Mouse (Mus musculus) brain, embryonic 14.5 days (tissue): ENCODE measurements around the gene Sec14l5.

Experiments
- CTCF ChIP-seq: fragments of 200-500 bp; IDR thresholded peaks from 2 replicates; pipeline ENCODE4 v1.5.1; 2012; ENCODE audit warnings: inconsistent platforms, mild to moderate bottlenecking, moderate library complexity, borderline replicate concordance; ENCODE audit not compliant: insufficient read depth, insufficient read length; ENCODE audit errors: extremely low read depth
- POLR2A ChIP-seq: fragments of 200-500 bp; IDR thresholded peaks from 2 replicates; pipeline ENCODE4 v1.6.1; 2012; ENCODE audit warnings: mild to moderate bottlenecking, inconsistent platforms, borderline replicate concordance; ENCODE audit not compliant: poor library complexity, insufficient read depth, insufficient read length, severe bottlenecking; ENCODE audit errors: extremely low read depth

DNA sequence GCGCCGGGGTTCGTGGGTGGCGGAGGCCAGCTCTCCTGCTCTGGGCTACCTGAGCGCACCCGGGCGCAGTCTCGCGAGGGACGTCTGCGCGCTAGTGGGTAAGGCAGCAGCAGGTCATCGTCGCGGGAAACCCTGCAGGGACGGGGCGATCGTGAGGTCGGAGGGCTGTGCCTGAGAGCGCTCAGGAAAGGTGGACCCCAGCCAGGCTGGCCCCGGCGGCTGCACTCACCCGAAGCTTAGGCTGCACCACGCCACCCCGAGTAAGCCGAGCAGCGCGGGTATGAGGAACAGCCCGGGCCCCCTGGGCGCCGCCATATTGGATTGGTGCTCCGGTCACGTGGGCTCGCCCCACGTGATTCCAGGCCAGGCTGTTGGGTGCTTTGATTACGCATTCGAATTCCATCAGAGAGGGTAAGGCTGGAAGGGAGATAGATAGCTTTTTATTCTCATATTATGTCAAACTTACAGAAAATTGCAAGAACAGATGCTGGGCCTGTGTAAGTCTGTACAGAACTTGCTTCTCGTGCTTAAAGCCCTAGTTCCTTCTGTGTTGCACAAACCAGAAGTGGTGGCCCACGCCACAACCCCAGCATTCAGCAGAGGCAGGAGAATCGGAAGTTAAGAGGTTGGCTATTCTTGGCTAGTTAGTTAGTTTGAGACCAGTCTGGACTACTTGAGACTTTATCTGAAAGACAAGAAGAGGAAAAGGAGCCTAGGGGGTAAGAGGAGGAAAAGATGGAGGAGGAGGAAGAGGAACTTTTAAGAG is 56.9 kb downstream of the Sec14l5 start, which contains the start of gene Nagpa:
- TF ChIP-seq POLR2A (peak; percentile 32; the same call in 1 of the 2 replicates), CTCF (no peak)
